Mouse (Mus musculus) CH12.LX (cell line): ENCODE results near the gene Gsdma2. TPM values are rescaled to one million over a fixed set of nuclear protein-coding genes. Genes with fewer than 3 reads are reported as not detected.

Source experiments
- DNase-seq: peaks from one replicate; pipeline ENCODE4 v3.0.0-alpha.2; 2013; ENCODE audit errors: extremely low read depth
- H3K27ac ChIP-seq: 2 replicates; pipeline ENCODE4 v1.5.1; 2012; ENCODE audit warnings: low read depth, mild to moderate bottlenecking, control low read depth, moderate library complexity; ENCODE audit not compliant: insufficient read depth
- H3K27me3 ChIP-seq: replicated peaks from 2 replicates; pipeline ENCODE3; 2012; ENCODE audit warnings: inconsistent platforms
- H3K36me3 ChIP-seq, 2 experiments: replicated peaks in 1 of 2; 2 replicates each; pipeline versions ENCODE3 to v1.6.1; 2012; ENCODE audit warnings: inconsistent platforms in 1 of 2, low read length in 1 of 2, mild to moderate bottlenecking in 1 of 2, mixed read lengths in 1 of 2, moderate library complexity in 1 of 2; ENCODE audit not compliant: control insufficient read depth in 1 of 2, insufficient read depth in 1 of 2
- H3K4me1 ChIP-seq, 2 experiments: 2 replicates each; pipeline ENCODE4 v1.6.1; 2012; ENCODE audit warnings: inconsistent platforms in 1 of 2, moderate library complexity in 1 of 2; ENCODE audit not compliant: insufficient read depth in 2 of 2, control insufficient read depth in 1 of 2
- H3K4me2 ChIP-seq: 2 replicates; pipeline ENCODE4 v1.6.1; 2012; ENCODE audit warnings: low read depth, mild to moderate bottlenecking, control low read depth; ENCODE audit not compliant: poor library complexity, insufficient read depth, severe bottlenecking
- H3K4me3 ChIP-seq, 3 experiments: fragments of 150-350 bp in 1 of 3; sonication (generic) in 1 of 3; replicated peaks in 1 of 3; 2 replicates each; pipeline versions ENCODE3 to v1.5.1; 2011 to 2012; ENCODE audit warnings: low read depth in 2 of 3, low read length in 2 of 3, mild to moderate bottlenecking in 2 of 3, moderate library complexity in 2 of 3, control low read depth in 1 of 3, improper control_type of control experiment in 1 of 3, inconsistent platforms in 1 of 3, mixed read lengths in 1 of 3; ENCODE audit not compliant: poor library complexity in 1 of 3
- H3K79me2 ChIP-seq: replicated peaks from 2 replicates; pipeline ENCODE4 v1.6.1; 2012; ENCODE audit warnings: mild to moderate bottlenecking, moderate library complexity; ENCODE audit not compliant: control insufficient read depth, poor library complexity, insufficient read depth, severe bottlenecking; ENCODE audit errors: extremely low read depth
- H3K9ac ChIP-seq: 2 replicates; pipeline ENCODE4 v1.6.1; 2012; ENCODE audit warnings: low read depth, mild to moderate bottlenecking, control low read depth, moderate library complexity; ENCODE audit not compliant: insufficient read depth
- H3K9me3 ChIP-seq: replicated peaks from 2 replicates; pipeline ENCODE3; 2012; ENCODE audit warnings: low read length, inconsistent platforms, mixed read lengths
- BHLHE40 ChIP-seq: IDR thresholded peaks from 2 replicates; pipeline ENCODE4 v1.6.1; 2011; ENCODE audit warnings: mild to moderate bottlenecking, low read depth, low read length, improper control_type of control experiment
- CHD1 ChIP-seq: IDR thresholded peaks from 2 replicates; pipeline ENCODE4 v1.6.1; 2012; ENCODE audit warnings: low read depth, low read length, improper control_type of control experiment, inconsistent platforms
- CHD2 ChIP-seq: IDR thresholded peaks from 2 replicates; pipeline ENCODE4 v1.6.1; 2011; ENCODE audit warnings: low read length, improper control_type of control experiment
- E2F4 ChIP-seq: IDR thresholded peaks from 2 replicates; pipeline ENCODE4 v1.6.1; 2011; ENCODE audit warnings: low read depth, low read length, improper control_type of control experiment; ENCODE audit not compliant: insufficient replicate concordance
- EP300 ChIP-seq: IDR thresholded peaks from 2 replicates; pipeline ENCODE4 v1.6.1; 2011; ENCODE audit warnings: low read length, improper control_type of control experiment
- GABPA ChIP-seq: IDR thresholded peaks from 2 replicates; pipeline ENCODE4 v1.6.1; 2012; ENCODE audit warnings: low read depth, low read length, improper control_type of control experiment, inconsistent platforms; ENCODE audit not compliant: insufficient replicate concordance
- HCFC1 ChIP-seq: IDR thresholded peaks from 2 replicates; pipeline ENCODE4 v1.6.1; 2012; ENCODE audit warnings: low read depth, mild to moderate bottlenecking, inconsistent platforms, low read length, improper control_type of control experiment
- JUN ChIP-seq: IDR thresholded peaks from 2 replicates; pipeline ENCODE4 v1.6.1; 2011; ENCODE audit warnings: low read depth, mild to moderate bottlenecking, low read length, improper control_type of control experiment, moderate library complexity; ENCODE audit not compliant: insufficient read depth
- JUND ChIP-seq: conservative IDR thresholded peaks from 2 replicates; pipeline ENCODE4 v1.6.1; 2011; ENCODE audit warnings: low read depth, low read length, improper control_type of control experiment
- KAT2A ChIP-seq: IDR thresholded peaks from 2 replicates; pipeline ENCODE4 v1.6.1; 2012; ENCODE audit warnings: low read length, improper control_type of control experiment, inconsistent platforms; ENCODE audit not compliant: insufficient replicate concordance
- MAFK ChIP-seq: IDR thresholded peaks from 2 replicates; pipeline ENCODE4 v1.6.1; 2011; ENCODE audit warnings: low read length, improper control_type of control experiment; ENCODE audit not compliant: insufficient replicate concordance
- MEF2A ChIP-seq: IDR thresholded peaks from 2 replicates; pipeline ENCODE4 v1.6.1; 2014; ENCODE audit warnings: low read depth, mild to moderate bottlenecking, inconsistent platforms, low read length, improper control_type of control experiment, borderline replicate concordance
- MXI1 ChIP-seq: IDR thresholded peaks from 2 replicates; pipeline ENCODE4 v1.6.1; 2011; ENCODE audit warnings: mild to moderate bottlenecking, low read depth, low read length, improper control_type of control experiment
- NELFE ChIP-seq: IDR thresholded peaks from 2 replicates; pipeline ENCODE4 v1.6.1; 2011; ENCODE audit warnings: low read depth, low read length, improper control_type of control experiment
- POLR2AphosphoS2 ChIP-seq: IDR thresholded peaks from 2 replicates; pipeline ENCODE4 v1.6.1; 2011; ENCODE audit warnings: low read depth, low read length, improper control_type of control experiment
- RCOR1 ChIP-seq: conservative IDR thresholded peaks from 2 replicates; pipeline ENCODE4 v1.6.1; 2012; ENCODE audit warnings: low read depth, mild to moderate bottlenecking, inconsistent platforms, low read length, improper control_type of control experiment
- SIN3A ChIP-seq: IDR thresholded peaks from 2 replicates; pipeline ENCODE4 v1.6.1; 2012; ENCODE audit warnings: low read length, improper control_type of control experiment, inconsistent platforms
- TBP ChIP-seq: conservative IDR thresholded peaks from 2 replicates; pipeline ENCODE4 v1.6.1; 2011; ENCODE audit warnings: low read depth, low read length, improper control_type of control experiment
- TCF12 ChIP-seq: IDR thresholded peaks from 2 replicates; pipeline ENCODE4 v1.6.1; 2014; ENCODE audit warnings: low read depth, mild to moderate bottlenecking, inconsistent platforms, low read length, improper control_type of control experiment
- ZC3H11A ChIP-seq: IDR thresholded peaks from 2 replicates; pipeline ENCODE4 v1.6.1; 2012; ENCODE audit warnings: low read depth, mild to moderate bottlenecking, inconsistent platforms, low read length, improper control_type of control experiment
- ZKSCAN1 ChIP-seq: IDR thresholded peaks from 2 replicates; pipeline ENCODE4 v1.6.1; 2012; ENCODE audit warnings: low read depth, inconsistent platforms, low read length, improper control_type of control experiment, borderline replicate concordance
- ZMIZ1 ChIP-seq: IDR thresholded peaks from 2 replicates; pipeline ENCODE4 v1.6.1; 2012; ENCODE audit warnings: low read depth, mild to moderate bottlenecking, inconsistent platforms, low read length, improper control_type of control experiment
- dilution Hi-C: fragments of 300-500 bp; cut with MboI; formaldehyde crosslinking; loops from 2 replicates; pipeline ENCODE4 v1.14.3; 2020; ENCODE audit warnings: low sequenced_read_pairs; ENCODE audit not compliant: extremely low pct_unique_long_range_greater_than_20kb, extremely low pct_ligation_motif_present
- in situ Hi-C: fragments of 300-500 bp; cut with MboI; formaldehyde crosslinking; loops from 3 replicates; pipeline ENCODE4 v1.14.3; 2019; ENCODE audit warnings: low sequenced_read_pairs, low pct_ligation_motif_present, low pct_unique_long_range_greater_than_20kb, mixed read lengths
- polyA plus RNA-seq: library from polyadenylated mRNA; unstranded; fragments of >175 nt; gene quantifications from 2 replicates; pipeline ENCODE4 v1.2.1, GENCODE M21; 2012; ENCODE audit warnings: low read depth; ENCODE audit not compliant: insufficient read length
- total RNA-seq, 2 experiments: library from RNA; depleted of rRNA; stranded (reverse); fragments of 300-350 nt in 1 of 2; fragments of >200 nt in 1 of 2; gene quantifications; 2 replicates each; pipeline ENCODE4 v1.2.3; 2012 to 2014

Gene Gsdma2
- total and polyA plus RNA-seq, 3 experiments, result not detected

- H3K27ac ChIP-seq, result no peak overlapping the region
- peaks cover 2 to 27% of the 10 kb centered on the region in 2 experiments; a peak in 3 of 4 replicates for H3K4me1 ChIP-seq
- no peak overlapping the region for H3K4me2 ChIP-seq
- peaks cover 71 to 83% of the 10 kb centered on the region in 2 experiments for H3K36me3 ChIP-seq
- no peaks in the 10 kb centered on the region for H3K27me3 ChIP-seq
- in situ Hi-C loops, result no loop called here
- TF ChIP-seq TCF12 (no peak), HCFC1 (no peak), JUN (no peak), SIN3A (no peak), ZKSCAN1 (no peak), GABPA (no peak), MEF2A (no peak), CHD1 (no peak), POLR2AphosphoS2 (no peak), CHD2 (no peak), NELFE (no peak), E2F4 (no peak), TBP (no peak), ZMIZ1 (no peak), JUND (no peak), ZC3H11A (no peak), MAFK (no peak), EP300 (no peak), KAT2A (no peak), RCOR1 (no peak)
- dilution Hi-C loops, result no loop called here
- H3K9me3 ChIP-seq, result no peaks in the 10 kb centered on the region
- no peak overlapping the region for H3K4me3 ChIP-seq
- no peak overlapping the region for H3K9ac ChIP-seq
- H3K79me2 ChIP-seq, result peaks cover 23% of the 10 kb centered on the region
- DNase-seq, result no peak
These were observed 41.5 kb downstream of the Gsdma2 start for GRCm38 (mm10) chr11:98688009-98688408.

- Histone ChIP-seq H3K9me3 (no peaks in the 10 kb centered on the region), H3K27ac (no peak overlapping the region), H3K9ac (no peak overlapping the region), H3K36me3 (peaks cover 75 to 89% of the 10 kb centered on the region in 2 experiments), H3K4me2 (no peak overlapping the region), H3K27me3 (no peaks in the 10 kb centered on the region), H3K79me2 (no peaks in the 10 kb centered on the region), H3K4me1 (peaks cover 0 to 22% of the 10 kb centered on the region in 2 experiments; a peak in 2 of 4 replicates), H3K4me3 (no peak overlapping the region)
- dilution Hi-C loops, result no loop called here
- TF ChIP-seq BHLHE40, result 0 out of 2 replicates have a peak, but pooled peaks have one; percentile 14
- no peak for TF ChIP-seq MXI1
- peak; percentile 48 for DNase-seq
- in situ Hi-C loops, result loop anchor here (10.0 kb wide), 1 partner anchor 222 kb away; no protein-coding TSS in a partner anchor
These were observed 46.6 kb downstream of the Gsdma2 start for GRCm38 (mm10) chr11:98693201-98693600.
